Mouse (Mus musculus) erythroid progenitor cell, adult 5-6 weeks (primary cell): Measurements from ENCODE around the gene Cpt1a. TPM values are rescaled to one million over a fixed set of nuclear protein-coding genes. Genes with fewer than 3 reads are reported as not detected.

Source experiments
- ATAC-seq: replicated peaks from 2 replicates; pipeline ENCODE4 v1.8.0; 2016; ENCODE audit warnings: moderate number of reproducible peaks, mild to moderate bottlenecking, moderate TSS enrichment, inconsistent platforms; ENCODE audit not compliant: poor library complexity, low FRiP score, severe bottlenecking
- total RNA-seq, 2 experiments: library from RNA; stranded (forward) in 1 of 2; stranded (reverse) in 1 of 2; fragments of 150-400 nt in 1 of 2; fragments of 186-747, 209-891 nt in 1 of 2; gene quantifications; 2 replicates each; pipeline versions ENCODE4 v1.2.3 to v1.2.4; 2015 to 2017; ENCODE audit warnings: low replicate concordance in 2 of 2

Gene Cpt1a
- total RNA-seq (2015; ENCODE audit: low replicate concordance) (17.6 and 22.3 TPM in 2 replicates), total RNA-seq (2017; ENCODE audit: low replicate concordance) (10.7 and 15.7 TPM in 2 replicates)

DNA sequence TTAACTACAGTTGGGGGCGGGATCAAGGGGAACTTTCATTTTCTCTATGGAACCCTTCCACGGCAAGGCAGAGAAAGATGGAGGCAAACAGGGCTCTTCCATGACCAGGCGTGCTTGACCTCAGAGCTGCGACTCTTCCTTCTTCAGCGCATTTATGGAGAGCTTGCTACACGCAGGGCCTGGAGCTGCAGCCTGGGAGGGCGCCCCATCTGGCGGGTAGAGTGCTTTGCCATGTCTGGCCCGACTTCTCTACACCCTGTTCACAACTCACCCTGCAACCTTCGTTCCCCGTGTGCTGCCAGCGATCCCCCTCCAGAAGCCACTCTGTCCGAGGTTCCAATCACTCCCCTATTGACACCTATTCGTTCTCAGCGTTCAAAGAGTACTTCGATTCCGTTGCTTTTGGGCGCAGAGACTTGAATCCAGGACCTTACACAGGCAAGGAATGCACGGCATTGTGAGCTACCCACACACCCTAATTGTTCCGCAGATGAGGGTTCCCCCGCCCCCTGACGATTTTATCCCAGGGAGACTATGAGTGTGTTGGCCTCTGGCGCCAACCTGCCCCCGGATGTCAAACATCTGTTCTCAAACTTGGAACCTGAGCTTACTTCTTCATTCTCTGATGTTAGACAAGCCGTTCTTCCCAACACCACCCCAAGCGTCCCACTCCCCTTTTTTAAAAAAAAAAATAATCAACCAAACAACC lies at the start of gene Cpt1a:
TSS of gene Cpt1a (plus strand) at position 74 of the 709 bp plus-strand sequence.
- ATAC-seq = peak; percentile 56

DNA sequence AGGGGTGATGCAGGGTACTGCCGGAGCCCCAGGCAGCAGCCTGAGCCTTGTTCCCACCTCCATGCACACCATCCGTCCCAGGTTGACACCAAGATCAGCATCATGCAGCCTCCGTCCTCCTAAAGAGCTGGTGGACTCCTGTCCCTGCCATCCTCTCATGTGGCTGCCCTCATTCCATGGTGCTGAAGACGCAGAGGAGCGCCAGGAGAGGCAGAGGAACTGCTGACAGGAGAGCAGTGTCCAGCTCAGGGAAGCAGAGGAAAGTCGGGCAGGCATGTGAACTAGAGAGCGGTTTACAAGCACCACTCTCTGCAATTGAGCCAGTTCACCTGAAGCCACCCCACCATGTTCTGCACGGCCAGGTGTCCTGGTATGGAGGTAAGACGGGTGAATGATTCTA lies 48.8 kb upstream of the Cpt1a start:
- no peak for ATAC-seq

DNA sequence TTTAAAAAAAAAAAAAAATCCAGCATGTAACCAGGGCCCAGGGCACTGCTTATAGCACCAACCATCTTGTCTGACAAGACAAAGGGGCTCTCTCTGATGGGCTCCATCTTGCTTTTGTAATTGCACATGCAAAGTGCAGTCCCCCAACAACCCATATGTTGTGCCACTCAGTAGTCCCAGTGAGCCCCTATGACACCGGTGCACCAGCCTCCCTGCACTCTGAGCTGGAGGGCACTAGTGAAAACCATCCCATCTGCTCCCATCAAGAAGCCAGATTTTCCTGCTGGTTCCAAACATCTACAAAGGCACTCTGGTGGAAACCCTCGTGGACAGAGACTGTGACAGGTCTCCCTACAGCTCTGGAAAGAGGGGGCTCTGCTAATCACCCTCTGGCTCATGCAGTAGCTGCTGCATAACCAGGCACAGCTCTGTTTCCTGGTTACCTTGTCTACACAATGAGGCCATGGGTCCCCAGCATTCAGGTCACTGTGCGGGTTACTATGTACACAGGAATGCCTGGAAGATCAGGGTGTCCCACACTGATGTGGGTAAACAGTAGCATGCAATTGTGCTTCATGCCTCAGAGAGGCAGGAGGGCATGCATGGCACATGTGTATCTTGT lies 46.3 kb upstream of the Cpt1a start:
- ATAC-seq = no peak

DNA sequence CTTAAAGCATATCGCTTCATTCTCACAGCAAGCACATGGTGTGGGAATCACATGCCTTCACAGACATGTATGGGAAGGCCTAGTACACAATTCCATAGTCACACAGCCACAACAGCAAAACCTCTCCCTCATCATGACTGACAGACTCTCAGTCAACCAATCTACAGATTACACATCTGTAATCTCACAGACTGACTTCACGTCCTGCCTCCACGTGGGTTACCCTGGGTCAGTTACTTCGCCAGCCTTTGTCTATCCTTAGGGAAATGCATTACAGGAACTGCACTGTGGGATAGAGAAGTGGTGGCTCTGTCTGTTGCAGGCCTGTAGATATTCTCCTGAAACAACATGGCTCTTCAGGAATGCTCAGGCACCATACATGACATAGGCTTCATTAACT lies 40.2 kb upstream of the Cpt1a start:
- ATAC-seq = no peak

DNA sequence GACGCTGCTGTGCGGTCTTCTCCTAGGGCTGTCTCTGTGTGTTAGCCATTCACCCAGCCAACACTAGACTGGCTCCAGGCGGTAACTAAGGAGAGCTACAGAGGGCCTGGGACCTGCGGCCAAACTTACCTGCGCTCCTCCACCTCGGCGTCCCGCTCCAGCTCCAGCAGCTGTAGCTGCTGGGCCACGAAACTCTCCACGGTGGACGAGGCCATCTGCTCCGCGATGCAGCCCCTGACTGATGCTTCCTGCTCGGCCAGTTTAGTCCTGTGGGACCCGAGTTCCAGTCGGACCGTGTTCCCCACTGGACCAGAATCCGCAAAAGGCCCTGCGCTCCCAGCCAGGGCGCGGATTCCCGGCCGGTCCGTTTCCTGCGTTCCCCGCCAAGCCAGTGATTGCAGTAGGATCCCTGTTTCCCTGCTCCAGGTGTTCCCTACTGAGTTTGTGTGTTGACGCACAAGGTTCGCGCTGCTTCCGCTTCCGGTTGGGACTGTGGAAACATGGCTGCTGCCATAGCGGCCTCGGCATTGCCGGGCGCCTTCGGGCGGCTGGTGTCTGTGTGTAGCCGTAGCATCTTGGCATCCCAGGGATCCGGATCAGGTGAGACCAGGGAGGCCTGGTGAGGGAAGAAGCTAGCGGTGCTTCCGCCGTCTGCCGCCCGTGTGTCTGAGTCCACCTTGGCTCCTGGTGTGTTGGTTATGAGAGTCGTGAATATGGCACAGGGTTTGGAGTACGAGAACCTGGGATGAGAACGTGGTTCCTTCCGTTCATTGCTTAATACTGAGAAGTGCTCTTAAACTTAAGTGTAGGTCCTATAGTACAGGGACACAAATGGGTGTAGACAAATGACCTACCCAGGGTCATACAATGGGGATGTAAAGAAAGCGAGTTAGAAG lies 39.3 kb upstream of the Cpt1a start, which contains the start of the genes Mrpl21 and Ighmbp2:
TSS of gene Mrpl21 (plus strand) at position 330 of the 896 bp plus-strand sequence.
TSS of gene Ighmbp2 (minus strand) at position 446 of the 896 bp plus-strand sequence.
- peak; percentile 91 for ATAC-seq

DNA sequence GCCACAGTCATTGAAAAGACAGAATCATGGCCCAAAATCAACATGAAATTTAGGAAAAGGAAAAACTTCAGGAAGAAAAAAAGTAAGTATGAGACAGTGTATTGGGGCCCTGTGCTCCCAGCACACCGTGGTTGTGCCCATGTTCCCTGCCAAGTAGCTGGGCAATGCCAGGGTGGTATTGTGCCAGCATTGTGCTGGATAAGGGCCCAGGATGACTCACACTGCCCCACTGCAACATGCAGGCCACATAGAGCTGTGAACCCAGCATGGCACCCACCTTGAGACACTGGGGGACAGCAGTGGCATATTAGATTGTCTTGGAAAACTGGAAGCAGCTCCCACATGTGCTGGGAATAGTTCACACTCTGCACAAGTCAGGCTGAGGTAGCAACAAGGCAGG lies 33.1 kb upstream of the Cpt1a start:
- no peak for ATAC-seq

DNA sequence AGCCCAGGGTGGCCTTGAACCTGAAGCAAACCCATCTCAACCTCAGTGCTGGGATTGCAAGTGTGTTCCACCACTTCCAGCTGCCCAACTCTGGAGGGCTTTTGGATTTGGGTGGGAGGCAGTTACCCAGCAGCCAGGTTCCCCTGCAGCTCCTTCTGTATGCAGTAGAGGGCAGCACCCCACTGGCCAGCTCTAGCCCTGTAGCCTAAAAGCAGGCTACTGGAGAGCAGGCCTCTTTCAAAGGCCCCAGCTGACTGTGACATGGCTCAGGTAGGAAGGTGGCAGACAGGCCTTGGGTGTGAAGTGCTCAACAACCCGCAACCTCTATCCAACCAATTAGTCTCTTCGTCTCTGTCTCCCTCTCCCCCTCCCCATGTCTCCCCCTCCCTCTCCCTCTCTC lies 30.1 kb upstream of the Cpt1a start:
- peak; percentile 61 for ATAC-seq

DNA sequence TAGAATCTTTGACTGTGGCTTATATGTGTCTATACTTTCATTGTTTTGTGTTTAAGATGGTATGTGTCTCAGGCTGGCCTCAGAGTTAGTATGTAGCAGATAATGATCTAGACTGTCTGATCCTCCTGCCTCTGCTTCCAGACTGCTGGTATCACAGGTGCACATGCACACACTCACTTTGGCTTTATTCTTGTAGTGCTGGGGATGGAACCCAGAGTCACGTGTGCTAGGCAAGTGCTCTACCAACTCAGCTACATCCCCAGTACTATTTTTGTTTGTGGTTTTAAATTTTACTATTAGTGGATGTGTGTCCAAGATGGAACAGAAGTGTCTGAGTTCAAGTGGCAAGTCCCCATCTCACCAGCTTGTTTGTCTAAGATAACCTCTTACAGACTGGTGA lies 29.1 kb upstream of the Cpt1a start:
- ATAC-seq = no peak

DNA sequence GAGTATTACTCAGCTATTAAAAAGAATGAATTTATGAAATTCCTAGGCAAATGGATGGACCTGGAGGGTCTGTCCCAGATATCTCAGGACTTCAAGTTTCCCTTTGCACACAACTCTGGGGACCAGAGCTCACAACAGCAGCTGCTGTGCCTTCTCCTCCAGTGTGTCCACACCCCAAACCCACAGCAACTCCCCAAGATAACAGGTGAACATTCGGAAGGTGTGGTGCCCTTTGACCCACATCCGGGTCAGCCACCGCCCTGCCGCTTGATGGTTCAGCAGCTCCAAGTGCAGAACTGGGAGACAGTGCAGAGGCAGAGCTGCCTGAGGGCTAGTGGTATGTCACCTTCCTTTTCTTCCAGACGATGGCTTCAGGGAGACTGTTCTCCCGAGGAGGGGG lies 26.9 kb upstream of the Cpt1a start:
- no peak for ATAC-seq

DNA sequence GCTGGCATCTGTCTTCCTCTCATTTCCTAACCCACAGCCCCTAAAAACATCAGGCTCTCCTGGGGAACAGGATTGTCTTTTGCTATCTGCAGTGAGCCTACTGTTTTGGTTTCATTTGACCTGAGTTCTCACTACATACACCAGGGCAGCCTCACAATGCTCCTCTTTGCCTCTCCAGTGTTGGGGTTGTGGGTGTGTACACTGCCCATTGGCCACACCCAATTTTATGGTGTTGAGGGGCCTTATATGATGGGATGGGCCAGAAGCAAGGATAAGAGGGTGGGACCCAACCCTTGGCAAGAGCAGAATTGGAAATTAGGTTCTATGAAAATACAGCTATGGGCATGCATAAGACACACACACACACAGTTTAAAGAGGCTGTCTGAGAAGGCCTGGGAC lies 25.1 kb upstream of the Cpt1a start:
- ATAC-seq = no peak

DNA sequence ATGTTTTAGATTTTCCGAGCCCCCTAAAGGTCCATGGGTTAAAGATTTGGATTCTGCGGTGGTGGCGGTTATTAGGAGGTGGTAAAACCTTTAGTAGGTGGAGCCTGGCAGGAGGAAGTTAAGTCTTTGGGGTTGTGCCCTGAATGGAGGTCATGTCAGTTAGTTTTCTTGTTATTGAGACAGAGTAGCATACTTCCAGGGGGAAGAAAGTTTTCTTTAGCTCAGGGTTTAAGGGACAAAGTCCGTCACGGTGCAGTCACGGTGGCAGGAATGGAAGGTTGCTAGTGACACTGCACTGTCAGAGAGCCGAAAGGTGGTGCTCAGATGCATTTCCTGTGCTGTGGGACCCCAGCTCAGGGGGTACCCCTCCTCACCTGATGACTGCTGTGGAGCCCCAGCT lies 24.4 kb upstream of the Cpt1a start:
- no peak for ATAC-seq

DNA sequence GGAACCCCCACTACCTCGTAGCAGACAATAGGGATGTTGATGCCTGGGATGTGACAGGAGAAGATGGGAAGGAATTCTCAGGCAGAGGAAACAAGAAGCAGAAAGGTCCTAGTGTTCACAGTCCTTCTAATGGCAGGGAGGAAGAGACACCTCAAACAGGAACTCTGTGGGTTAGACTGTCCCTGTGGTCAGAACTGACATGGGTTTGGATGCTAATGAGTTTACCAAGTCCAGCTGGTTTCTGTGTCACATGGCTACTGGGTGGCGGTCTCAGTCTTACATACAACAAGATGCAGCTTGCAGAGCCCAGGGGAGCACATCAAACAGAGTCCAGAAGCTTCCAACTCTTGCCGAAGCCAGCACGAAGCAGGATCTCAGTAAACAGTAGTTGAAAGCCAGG lies 18.1 kb upstream of the Cpt1a start:
- no peak for ATAC-seq

DNA sequence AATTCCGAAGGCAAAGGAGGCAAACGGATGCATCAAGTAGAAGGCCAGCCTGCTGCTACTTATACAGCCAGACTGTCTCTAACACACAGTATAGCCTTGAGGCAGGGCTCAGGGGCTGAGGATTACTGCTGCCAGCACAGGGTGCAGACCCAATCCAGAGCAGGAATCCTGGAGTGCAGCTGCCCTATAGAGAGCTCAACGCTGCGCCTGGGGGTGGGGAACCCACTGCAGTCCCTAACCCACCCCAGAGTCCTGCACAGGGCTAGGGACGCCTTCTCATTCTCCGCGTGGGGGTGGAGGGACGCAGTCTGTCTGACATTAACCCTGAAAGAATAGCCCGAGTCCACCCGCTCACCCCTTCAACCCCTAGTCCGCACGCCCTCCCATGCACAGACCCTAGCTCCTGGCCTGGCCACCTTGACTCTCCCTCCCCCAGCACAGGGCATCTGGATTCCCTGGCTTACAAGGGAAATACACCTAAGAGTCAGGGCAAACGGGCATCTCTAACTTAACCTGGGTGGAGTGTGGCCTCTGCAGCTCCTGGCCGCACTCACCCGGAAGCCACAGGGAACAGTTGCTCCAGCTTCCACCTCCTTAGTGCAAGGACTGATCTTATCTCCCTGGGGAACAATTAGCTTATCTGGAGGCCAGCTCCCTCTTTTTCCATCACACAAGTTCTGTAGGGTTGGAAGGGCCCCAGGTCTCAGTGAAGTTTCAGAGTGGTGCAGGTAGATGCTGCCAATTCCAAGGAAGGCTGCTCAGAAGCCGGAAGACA lies 14.8 kb upstream of the Cpt1a start:
- no peak for ATAC-seq

DNA sequence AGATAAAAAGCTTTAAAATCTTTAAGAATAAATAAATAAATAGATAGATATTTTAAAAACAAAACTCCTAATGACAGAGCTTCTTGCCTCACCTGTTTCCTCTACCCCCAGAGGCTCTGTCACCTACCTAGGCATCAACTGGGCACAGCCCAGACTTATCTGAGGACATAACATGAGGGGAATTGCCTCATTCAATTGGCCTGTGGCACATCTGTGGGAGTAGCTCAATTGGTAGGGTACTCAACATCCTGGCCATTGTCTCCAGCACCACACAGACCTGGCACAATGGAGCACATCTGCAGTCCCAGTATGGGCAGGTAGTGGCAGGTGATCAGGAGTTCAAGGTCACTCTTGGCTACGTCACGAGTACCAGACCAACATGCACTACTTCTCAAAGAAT lies 2.8 kb upstream of the Cpt1a start:
- no peak for ATAC-seq

DNA sequence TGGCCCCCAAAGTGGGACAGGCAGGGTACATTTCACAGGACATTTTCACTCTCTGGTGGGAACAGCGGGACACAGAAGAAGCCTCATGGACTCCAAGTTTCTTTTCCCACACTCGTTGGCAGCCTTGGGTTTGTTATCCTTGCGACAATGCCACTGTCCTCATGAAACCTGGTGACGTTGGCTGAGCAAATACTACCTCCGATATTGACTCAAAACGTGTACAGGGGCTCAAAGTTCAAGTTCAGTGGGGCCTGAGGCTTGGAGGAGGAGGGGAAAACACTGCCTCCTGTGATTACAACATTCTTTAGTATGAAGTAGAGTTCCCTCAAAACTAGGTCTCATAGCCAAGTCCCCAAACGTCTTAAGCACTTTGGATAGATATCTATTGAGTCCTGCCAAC lies 2.0 kb upstream of the Cpt1a start:
- no peak for ATAC-seq

DNA sequence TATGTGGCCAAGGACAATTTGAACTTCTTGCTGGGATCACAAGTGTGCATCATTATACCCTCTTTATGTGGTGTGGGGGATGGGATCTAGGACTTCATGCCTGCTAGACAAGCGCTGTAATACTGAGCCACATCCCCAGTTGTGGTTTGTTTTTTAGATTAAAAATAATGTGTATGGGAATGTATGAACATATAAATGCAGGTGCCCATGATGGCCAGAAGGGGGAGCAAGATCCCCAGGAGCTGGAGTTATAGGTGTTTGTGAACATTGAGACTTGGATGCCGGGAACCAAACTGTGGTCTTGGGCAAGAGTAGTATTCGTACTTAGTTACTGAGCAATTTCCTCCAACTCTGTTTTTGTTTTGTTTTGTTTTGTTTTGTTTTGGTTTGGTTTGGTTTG lies 1.3 kb upstream of the Cpt1a start:
- ATAC-seq = no peak

DNA sequence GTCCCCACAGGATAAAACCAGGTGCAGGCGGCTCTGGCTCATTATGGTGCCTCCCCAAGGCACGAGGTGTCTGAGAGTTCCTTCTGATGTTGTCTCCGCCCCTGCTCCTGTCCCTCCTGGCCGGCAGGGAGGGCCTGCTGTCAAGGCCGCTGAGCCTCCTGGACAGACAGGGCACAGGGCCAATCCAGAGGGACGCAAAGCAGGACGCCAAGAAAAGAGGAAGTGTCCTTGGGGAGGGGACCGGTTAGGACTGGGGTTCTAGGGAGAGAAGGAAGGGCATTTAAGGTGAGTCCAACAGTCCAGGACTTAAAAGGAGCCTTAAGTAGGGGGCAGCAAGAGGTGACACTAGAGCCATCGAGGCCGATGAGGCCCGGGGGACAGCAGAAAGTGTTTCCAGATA lies 517 bp upstream of the Cpt1a start:
- ATAC-seq = no peak

DNA sequence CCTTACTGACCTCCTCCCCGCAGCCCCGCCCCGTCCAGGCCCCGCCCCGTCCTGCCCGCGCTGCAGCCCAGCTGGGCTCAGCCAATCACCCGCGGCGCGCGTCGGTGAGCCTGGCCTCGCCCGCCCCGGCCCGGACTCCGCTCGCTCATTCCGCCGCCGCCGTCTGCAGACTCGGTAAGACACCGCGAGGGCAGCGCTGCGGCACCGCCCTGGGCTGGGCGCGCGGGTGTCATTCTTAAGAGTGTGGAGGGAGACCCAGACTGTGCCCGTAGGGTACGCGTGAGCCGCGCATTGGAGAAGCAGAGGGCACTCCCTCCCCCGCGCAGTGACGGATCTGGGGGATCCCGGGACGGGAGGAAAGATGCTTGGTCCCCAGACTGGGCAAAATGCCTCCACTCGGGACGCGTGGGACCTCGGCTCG lies 1.1 kb downstream of the Cpt1a start:
- ATAC-seq = peak; percentile 79

DNA sequence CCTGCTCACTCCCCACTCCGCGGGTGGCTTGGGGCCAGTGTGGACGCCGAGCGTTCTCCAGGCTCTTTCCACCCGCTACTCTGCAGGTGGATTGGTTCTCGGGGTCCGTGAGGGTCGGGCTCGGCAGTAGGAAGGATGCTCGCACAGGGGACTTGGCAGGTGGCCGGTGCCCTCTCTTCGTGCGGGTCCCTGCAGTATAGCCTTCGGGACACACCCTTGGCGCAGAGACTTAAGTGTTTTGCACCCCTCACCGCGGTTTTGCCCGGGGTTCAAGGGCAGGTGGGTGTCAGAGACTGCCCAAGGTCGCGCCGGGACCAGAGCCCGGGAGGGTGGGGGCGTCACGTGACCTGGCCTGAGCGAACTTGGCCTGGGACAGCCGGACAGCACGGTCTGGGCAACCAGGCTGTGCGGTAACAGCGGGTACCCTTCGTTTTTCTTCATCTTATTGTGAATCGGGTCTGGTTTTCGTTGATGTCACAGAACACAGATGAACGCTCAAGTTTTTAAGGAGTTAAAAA lies 1.7 kb downstream of the Cpt1a start:
- ATAC-seq = 0 out of 2 replicates have a peak, but pooled peaks have one; percentile 12
